Mouse (Mus musculus) bone marrow, adult 2 months (tissue): ENCODE results near the gene Pkd1. TPM values are rescaled to one million over a fixed set of nuclear protein-coding genes. Genes with fewer than 3 reads are reported as not detected.

Experiments used
- H3K27ac ChIP-seq: fragments of 200-500 bp; 2 replicates; pipeline ENCODE4 v1.5.1; 2012; ENCODE audit warnings: low read depth, mild to moderate bottlenecking, control low read depth, inconsistent platforms, low read length; ENCODE audit not compliant: control insufficient read depth, poor library complexity, insufficient read depth
- H3K4me1 ChIP-seq: fragments of 200-500 bp; 2 replicates; pipeline ENCODE4 v1.6.1; 2011; ENCODE audit warnings: low read length; ENCODE audit not compliant: control insufficient read depth, insufficient read depth
- H3K4me3 ChIP-seq: fragments of 200-500 bp; replicated peaks from 2 replicates; pipeline ENCODE3; 2011; ENCODE audit warnings: mild to moderate bottlenecking, low read depth, low read length, control low read depth; ENCODE audit not compliant: control insufficient read depth
- CTCF ChIP-seq: fragments of 200-500 bp; IDR thresholded peaks from 2 replicates; pipeline ENCODE4 v1.5.1; 2011; ENCODE audit warnings: low read length, control low read depth; ENCODE audit not compliant: control insufficient read depth, insufficient read depth
- POLR2A ChIP-seq: fragments of 200-500 bp; IDR thresholded peaks from 2 replicates; pipeline ENCODE4 v1.6.1; 2011; ENCODE audit warnings: low read depth, mild to moderate bottlenecking, control low read depth, low read length, borderline replicate concordance; ENCODE audit not compliant: control insufficient read depth
- WGBS: fragments of 180-500 bp; shearing (Covaris S2); methylation state at CpG from one replicate; pipeline ENCODE4 v1.1.7; 2018; 5-methylcytosine and 5-hydroxymethylcytosine counted together
- polyA plus RNA-seq: library from polyadenylated mRNA; stranded (reverse); fragments of >200 nt; gene quantifications from 2 replicates; pipeline ENCODE4 v1.2.4, GENCODE M21; 2011; ENCODE audit warnings: low replicate concordance; ENCODE audit not compliant: missing spikeins, insufficient read depth, insufficient read length

The Pkd1 gene
- polyA plus RNA-seq, 1 experiment = 17.9 TPM

DNA sequence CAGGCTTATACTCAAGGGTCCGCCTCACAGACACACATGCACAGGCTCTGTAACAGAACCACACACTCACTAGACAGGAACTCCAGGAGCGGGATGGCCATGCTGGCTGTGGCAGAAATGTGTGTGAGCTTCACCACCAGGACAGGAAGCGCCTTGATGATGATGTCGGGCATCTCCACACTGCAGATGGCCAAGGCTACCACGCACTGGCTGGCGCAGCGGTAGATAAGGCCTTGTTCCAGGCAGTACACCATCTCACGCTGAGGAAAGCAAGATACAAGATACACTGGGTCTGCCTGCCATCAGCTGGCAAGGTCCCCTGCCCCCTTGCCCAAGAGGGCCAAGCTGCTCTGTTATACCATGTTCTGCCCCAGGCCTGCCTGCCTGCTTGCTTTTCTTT, 59.2 kb downstream of the Pkd1 start:
- H3K4me1 ChIP-seq = no peaks in the 10 kb centered on the region; the same call in 1 of the 2 replicates
- no peak overlapping the region for H3K4me3 ChIP-seq
- H3K27ac ChIP-seq = peak overlapping the region; percentile 29
- WGBS = 58% methylated on average over 8 of the region's 8 CpGs
- TF ChIP-seq CTCF (no peak), POLR2A (0 out of 2 replicates have a peak, but pooled peaks have one; percentile 28)

- TF ChIP-seq POLR2A (no peak), CTCF (no peak)
- no peak overlapping the region for H3K27ac ChIP-seq
- WGBS = 8% methylated on average over 2 of the region's 2 CpGs
- no peaks in the 10 kb centered on the region; the same call in 1 of the 2 replicates for H3K4me1 ChIP-seq
- H3K4me3 ChIP-seq = no peak overlapping the region
Observed at GRCm38 (mm10) chr17:24610711-24611110, 61.1 kb downstream of the Pkd1 start.

DNA sequence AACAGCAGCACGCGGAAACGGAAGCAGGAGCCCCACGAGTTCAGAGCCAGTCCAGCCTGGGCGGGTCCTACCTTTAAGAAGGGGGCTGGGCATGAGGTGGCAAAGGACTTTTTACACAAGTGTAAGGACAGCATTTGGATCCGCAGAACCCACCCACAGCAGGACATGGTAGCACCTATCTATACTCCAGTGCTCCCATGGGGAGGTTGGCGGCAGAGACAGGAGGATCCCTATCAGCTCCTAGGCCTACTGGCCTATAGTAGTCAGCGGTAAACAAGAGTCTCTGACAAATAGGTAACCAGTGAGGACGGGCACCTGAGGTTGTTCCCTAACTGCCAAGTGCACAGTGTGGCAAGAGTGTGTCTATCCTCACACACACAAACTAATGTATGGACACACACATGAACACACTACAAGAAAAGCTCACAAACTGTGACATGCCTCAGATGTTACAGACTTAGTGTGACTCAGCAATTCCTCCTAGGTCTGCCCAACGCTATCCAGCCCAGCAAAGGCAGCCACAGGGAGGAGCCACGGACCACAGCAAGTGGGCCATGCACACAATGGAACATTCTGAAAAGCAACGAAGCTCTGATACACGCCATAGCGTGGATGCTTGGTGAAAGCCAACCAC, 68.0 kb downstream of the Pkd1 start:
- no peak overlapping the region for H3K4me3 ChIP-seq

DNA sequence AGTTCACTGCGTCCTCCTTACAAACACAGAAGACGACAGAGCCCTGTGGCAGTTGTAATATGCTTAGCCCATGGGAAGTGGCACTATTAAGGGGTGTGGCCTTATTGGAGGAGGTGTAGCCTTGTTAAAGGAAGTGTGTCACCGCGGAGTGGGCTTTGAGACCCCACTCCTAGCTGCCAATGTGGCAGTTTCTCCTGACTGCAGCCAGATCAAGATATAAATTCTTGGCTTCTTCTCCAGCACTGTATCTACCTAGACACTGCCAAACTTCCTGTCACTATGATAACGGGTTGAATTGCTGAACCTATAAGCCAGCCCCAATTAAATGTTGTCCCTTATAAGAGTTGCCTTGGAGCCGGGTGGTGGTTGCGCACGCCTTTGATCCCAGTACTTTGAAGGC, 75.8 kb downstream of the Pkd1 start:
- H3K4me3 ChIP-seq = no peak overlapping the region
- TF ChIP-seq POLR2A = no peak
- TF ChIP-seq CTCF = no peak
- no peaks in the 10 kb centered on the region; the same call in 1 of the 2 replicates for H3K4me1 ChIP-seq
- WGBS = 75% methylated on average over 8 of the region's 8 CpGs
- no peak overlapping the region for H3K27ac ChIP-seq

More for the DNA sequence above, 68.0 kb downstream of the Pkd1 start:
- Histone ChIP-seq H3K27ac (peak overlapping the region; percentile 49), H3K4me1 (peaks cover 1% of the 10 kb centered on the region; the same call in 1 of the 2 replicates)
- no peak for TF ChIP-seq CTCF
- no peak for TF ChIP-seq POLR2A
- WGBS = 47% methylated on average over 14 of the region's 14 CpGs

DNA sequence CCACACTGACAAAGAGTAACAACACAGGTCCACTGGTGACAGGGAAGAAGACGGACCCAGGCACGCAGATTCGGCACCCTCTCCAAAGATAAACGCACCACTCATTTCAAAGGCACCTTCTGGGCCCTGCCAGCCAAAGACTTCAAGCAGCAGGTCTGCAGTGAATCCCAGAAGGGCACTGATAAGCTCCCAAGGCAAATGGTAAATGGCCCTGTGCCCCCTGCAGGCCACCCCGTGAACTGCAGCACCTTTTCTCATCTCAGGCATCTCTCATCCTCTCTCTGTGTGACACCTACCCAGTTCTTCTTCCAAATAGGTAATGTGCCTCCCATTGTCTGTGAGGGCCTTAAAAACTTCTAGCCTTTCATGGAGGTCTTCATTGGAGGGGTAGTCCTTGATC, 79.0 kb downstream of the Pkd1 start:
- peaks cover 7% of the 10 kb centered on the region for H3K4me1 ChIP-seq
- no peak overlapping the region for H3K4me3 ChIP-seq
- 28% methylated on average over 5 of the region's 5 CpGs for WGBS

GRCm38 (mm10) chr17:24630072-24630471, 80.4 kb downstream of the Pkd1 start:
- 93% methylated on average over 14 of the region's 14 CpGs for WGBS
- Histone ChIP-seq H3K4me1 (peaks cover 7% of the 10 kb centered on the region), H3K27ac (no peak overlapping the region), H3K4me3 (no peak overlapping the region)
- TF ChIP-seq POLR2A (no peak), CTCF (no peak)

More for the DNA sequence above, 79.0 kb downstream of the Pkd1 start:
- TF ChIP-seq POLR2A = no peak
- TF ChIP-seq CTCF = peak; percentile 92
- no peak overlapping the region for H3K27ac ChIP-seq

DNA sequence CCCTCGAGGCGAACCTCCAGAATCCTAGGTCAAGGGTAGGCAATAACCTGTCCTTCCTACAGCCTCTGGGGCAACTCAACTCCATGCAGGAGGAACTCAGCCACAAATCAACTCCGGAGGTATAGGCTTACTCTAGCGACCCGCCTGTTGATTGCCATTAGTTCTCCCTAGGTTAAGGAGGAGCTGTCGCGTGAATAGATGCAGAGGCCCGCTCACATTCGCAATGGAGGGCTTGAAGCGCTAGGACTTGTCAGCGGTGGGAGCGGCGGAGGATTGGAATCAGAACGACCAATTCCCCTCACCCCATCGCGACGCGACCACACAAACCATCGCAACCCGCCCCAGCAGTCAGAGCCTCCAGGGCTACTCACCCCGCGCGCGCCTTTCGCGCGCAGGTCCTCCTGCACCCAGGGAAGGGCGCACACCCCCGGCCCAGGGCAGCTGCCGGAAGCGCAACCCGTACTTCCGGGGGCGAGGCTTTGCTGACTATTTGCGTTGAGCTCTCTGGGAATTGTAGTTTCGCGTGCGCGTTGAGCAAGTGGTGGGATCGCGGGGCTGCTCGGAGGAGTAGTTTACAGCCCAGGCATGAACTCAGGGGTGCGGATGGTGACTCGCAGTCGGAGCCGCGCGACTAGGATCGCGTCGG, 82.7 kb downstream of the Pkd1 start, which contains the start of the genes Tsc2 and Nthl1:
Gene Tsc2 (minus strand): TSS at position 464 of the 646 bp plus-strand sequence.
Gene Nthl1 (plus strand): TSS at position 514 of the 646 bp plus-strand sequence.
- under 1% methylated on average over 51 of the region's 51 CpGs for WGBS
- H3K4me3 ChIP-seq = peak within 1 kb of the TSS; percentile 96
- no peak for TF ChIP-seq CTCF
- peak; percentile 73; the same call in 1 of the 2 replicates for TF ChIP-seq POLR2A
- peak within 1 kb of the TSS; percentile 53 for H3K27ac ChIP-seq
- peaks cover 7% of the 10 kb centered on the region for H3K4me1 ChIP-seq

DNA sequence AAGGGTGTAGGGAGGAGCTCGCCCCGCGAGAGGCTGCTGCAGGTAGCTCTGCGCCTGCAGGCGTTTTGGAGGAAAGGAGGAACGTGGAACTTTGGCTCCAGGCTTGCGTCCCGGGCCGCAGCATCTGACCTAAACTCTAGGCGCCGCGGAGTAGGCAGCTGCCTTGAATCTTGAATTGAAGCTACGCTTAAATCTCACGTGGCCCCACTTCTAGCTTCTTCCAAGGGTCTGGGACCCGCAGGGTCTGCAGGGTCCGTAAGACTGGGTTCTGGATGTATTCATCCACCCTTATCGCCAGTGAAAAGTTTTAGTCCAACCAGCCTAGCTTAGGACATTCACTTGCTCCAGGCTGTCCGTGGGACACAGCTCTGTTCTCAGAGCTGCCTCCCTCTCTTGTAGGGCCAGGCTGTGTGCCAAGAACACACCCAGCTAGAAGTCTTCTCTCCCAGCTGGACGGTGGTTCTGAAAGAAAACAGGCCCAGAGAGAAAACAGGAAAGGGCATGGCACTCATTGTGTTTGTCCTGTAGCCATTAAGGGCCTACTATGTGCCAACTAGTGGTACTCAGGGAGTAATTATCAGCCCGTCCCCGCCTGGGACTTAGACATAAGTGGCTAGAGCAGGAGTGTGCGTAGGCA, 83.3 kb downstream of the Pkd1 start:
- Histone ChIP-seq H3K4me3 (peak overlapping the region; percentile 96), H3K27ac (peak overlapping the region; percentile 53), H3K4me1 (peaks cover 7% of the 10 kb centered on the region)
- TF ChIP-seq POLR2A (no peak), CTCF (no peak)
- 11% methylated on average over 22 of the region's 22 CpGs for WGBS
